Mouse (Mus musculus) limb, embryonic 14.5 days (tissue): Measurements from ENCODE around the gene Fam69b. TPM values are rescaled to one million over a fixed set of nuclear protein-coding genes. Genes with fewer than 3 reads are reported as not detected.
A peak's percentile ranks its signal among the peaks of the same experiment; 100 is the strongest.

ENCODE experiments used
- ATAC-seq: fragments of 200-750 bp; cut with Nextera tagmentation; 2 replicates; pipeline ENCODE4 v1.8.0; 2017; ENCODE audit warnings: low read depth, moderate number of reproducible peaks, moderate TSS enrichment; ENCODE audit not compliant: low FRiP score
- DNase-seq: peaks from one replicate; pipeline ENCODE4 v3.0.0-alpha.2; 2015; ENCODE audit warnings: low spot score
- H3K27ac ChIP-seq: fragments of 300-500 bp; sonication (generic); replicated peaks from 2 replicates; pipeline ENCODE4 v1.5.1; 2014; ENCODE audit warnings: low read depth, mild to moderate bottlenecking, low read length, moderate library complexity, mixed read lengths
- H3K27me3 ChIP-seq: fragments of 300-500 bp; sonication (generic); 2 replicates; pipeline ENCODE4 v1.6.1; 2014; ENCODE audit warnings: low read length, mixed read lengths; ENCODE audit not compliant: control insufficient read depth, insufficient read depth
- H3K36me3 ChIP-seq: fragments of 300-500 bp; sonication (generic); 2 replicates; pipeline ENCODE4 v1.6.1; 2014; ENCODE audit warnings: mild to moderate bottlenecking, low read length, moderate library complexity, mixed read lengths; ENCODE audit not compliant: control insufficient read depth, insufficient read depth
- H3K4me1 ChIP-seq: fragments of 300-500 bp; sonication (generic); 2 replicates; pipeline ENCODE4 v1.6.1; 2014; ENCODE audit warnings: antibody characterized with exemption, low read length, mixed read lengths; ENCODE audit not compliant: control insufficient read depth, insufficient read depth
- H3K4me2 ChIP-seq: fragments of 300-500 bp; sonication (generic); replicated peaks from 2 replicates; pipeline ENCODE4 v1.6.1; 2014; ENCODE audit warnings: low read depth, mild to moderate bottlenecking, low read length, moderate library complexity; ENCODE audit not compliant: severe bottlenecking
- H3K4me3 ChIP-seq: fragments of 300-500 bp; sonication (generic); replicated peaks from 2 replicates; pipeline ENCODE4 v1.5.1; 2014; ENCODE audit warnings: low read length
- H3K9ac ChIP-seq: fragments of 300-500 bp; sonication (generic); 2 replicates; pipeline ENCODE4 v1.6.1; 2014; ENCODE audit warnings: mild to moderate bottlenecking, low read depth, low read length, moderate library complexity; ENCODE audit not compliant: severe bottlenecking
- H3K9me3 ChIP-seq: fragments of 300-500 bp; sonication (generic); 2 replicates; pipeline ENCODE4 v1.6.1; 2016; ENCODE audit warnings: low read length; ENCODE audit not compliant: control insufficient read depth
- POLR2A ChIP-seq: fragments of 200-500 bp; IDR thresholded peaks from 2 replicates; pipeline ENCODE4 v1.8.0; 2012; ENCODE audit warnings: inconsistent platforms, mild to moderate bottlenecking, moderate library complexity, borderline replicate concordance; ENCODE audit not compliant: insufficient read depth, insufficient read length; ENCODE audit errors: extremely low read depth
- WGBS: fragments of 180-500 bp; shearing (Covaris S2); extraction: QIAGEN DNeasy Blood & Tissue Kit; methylation state at CpG from one replicate; pipeline ENCODE4 v1.1.7; 2014; 5-methylcytosine and 5-hydroxymethylcytosine counted together
- polyA plus RNA-seq, 2 experiments: library from polyadenylated mRNA; depleted of rRNA in 1 of 2; stranded (reverse) in 1 of 2; unstranded in 1 of 2; fragments of >200 nt; fragmentation: Nextera tagmentation in 1 of 2; extraction: Ambion mirVana in 1 of 2; gene quantifications; 2 replicates each; pipeline versions ENCODE4 v1.2.1 to v1.2.3; 2012 to 2014

Fam69b gene
- polyA plus RNA-seq, 2 experiments, result 42.2 to 47.5 TPM

DNA sequence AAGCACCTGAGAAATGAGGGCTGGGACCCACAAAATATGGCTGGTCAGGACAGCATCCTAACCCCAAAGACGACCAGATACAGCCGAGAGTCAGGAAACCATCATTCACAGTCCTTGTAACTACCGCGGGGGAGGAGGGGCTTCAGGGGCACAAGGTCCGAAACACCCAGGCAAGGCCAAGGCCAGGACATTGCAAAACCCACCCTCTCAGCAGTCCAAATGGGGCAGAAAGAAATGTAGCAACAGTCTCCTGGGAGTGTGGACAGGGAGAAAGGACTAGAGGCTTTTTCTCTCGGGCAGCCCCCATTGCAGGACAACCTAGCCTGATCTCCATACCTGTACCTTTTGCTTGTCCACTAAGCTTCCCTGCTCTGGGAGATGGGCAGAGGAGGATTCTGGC is 25.1 kb upstream of the Fam69b start:
- Histone ChIP-seq H3K27ac (no peak overlapping the region), H3K9me3 (no peaks in the 10 kb centered on the region), H3K9ac (peak overlapping the region; percentile 85), H3K4me2 (peak overlapping the region; percentile 79), H3K4me3 (peak overlapping the region; percentile 59), H3K4me1 (peaks cover 15% of the 10 kb centered on the region), H3K36me3 (no peaks in the 10 kb centered on the region), H3K27me3 (no peaks in the 10 kb centered on the region)
- DNase-seq (no peak), ATAC-seq (no peak)
- 15% methylated on average over 6 of the region's 6 CpGs for whole genome bisulfite sequencing
- no peak for TF ChIP-seq POLR2A

DNA sequence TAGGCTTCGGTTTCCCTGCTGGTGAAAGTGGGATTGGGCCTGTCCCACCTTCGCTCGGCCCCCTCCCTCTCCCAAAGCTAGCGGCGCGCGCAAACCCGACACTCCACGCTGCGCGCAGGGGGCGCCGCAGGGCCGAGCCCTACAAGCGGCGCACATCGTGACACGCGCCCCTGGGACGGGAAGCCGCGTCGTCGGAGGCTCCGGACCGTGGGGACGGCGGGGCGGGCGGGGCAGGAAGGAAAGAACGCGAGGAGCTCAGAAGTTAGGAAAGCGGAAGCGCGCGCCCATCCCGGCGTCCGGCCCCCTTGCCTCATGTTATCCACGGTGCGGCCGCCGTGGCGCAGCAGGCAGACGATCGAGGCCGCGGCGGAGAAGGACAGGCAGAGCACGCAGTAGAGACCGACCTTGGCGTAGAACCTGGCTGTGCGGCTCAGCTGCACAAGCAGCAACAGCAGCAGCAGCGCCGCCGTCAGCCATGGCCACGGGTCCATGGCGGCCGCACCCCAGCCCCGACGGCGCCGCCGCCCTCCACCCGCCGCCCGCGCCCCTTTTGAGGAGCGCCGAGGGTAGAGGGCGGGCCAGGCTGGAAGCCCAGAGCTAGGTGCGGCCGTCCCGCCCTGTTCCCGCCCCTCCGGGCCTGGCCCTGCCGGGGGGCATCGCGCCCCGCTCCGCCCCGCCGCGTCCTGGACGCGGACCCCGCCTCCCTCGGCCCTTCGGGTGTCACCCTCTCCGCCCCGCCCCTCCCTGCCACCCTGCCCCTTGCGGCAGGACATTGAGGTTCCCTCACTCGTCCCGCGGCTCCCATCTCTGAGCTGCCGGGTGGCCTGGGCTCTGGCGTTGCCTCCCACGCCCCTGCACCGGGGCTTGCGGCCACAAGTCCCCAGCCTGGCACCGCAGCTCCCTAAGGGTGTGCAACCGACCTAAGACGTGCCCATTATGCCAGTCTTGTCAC is 24.3 kb upstream of the Fam69b start, which contains the start of gene Agpat2:
Gene Agpat2, minus strand, starts transcription at position 698 of the 952 bp plus-strand sequence.
- ATAC-seq, result peak; percentile 74
- H3K27ac ChIP-seq, result peak within 1 kb of the TSS; percentile 49; the same call in 1 of the 2 replicates
- TF ChIP-seq POLR2A, result peak; percentile 54; the same call in 1 of the 2 replicates
- H3K4me2 ChIP-seq, result peak within 1 kb of the TSS; percentile 79
- no peaks in the 10 kb centered on the region for H3K9me3 ChIP-seq
- peaks cover 15% of the 10 kb centered on the region for H3K4me1 ChIP-seq
- H3K36me3 ChIP-seq, result no peaks in the 10 kb centered on the region
- peak within 1 kb of the TSS; percentile 85 for H3K9ac ChIP-seq
- peak; percentile 63 for DNase-seq
- H3K27me3 ChIP-seq, result no peaks in the 10 kb centered on the region
- peak within 1 kb of the TSS; percentile 59 for H3K4me3 ChIP-seq
- WGBS, result 2% methylated on average over 49 of the region's 103 CpGs

DNA sequence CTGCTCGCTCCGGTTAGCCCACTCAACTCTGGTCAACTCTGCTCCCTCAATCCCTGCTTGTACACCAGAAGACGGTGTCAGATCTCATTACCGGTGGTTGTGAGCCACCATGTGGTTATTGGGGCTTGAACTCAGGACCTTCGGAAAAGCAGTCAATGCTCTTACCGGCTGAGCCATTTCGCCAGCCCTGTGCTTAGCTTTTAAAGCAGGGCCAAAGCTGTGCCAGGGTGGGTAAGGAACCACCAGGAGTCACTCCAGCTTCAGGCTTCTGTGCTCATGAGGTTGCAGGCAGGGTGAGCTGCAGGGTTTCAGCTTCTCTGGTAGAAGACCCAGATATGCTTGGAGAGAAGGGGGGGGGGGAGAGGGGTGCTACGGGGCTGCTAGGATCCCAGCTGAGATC is 22.9 kb upstream of the Fam69b start:
- DNase-seq, result no peak
- no peak for ATAC-seq
- H3K4me1 ChIP-seq, result peaks cover 15% of the 10 kb centered on the region
- H3K4me2 ChIP-seq, result no peak overlapping the region
- no peaks in the 10 kb centered on the region for H3K36me3 ChIP-seq
- H3K9ac ChIP-seq, result no peak overlapping the region
- H3K27me3 ChIP-seq, result no peaks in the 10 kb centered on the region
- no peak overlapping the region for H3K27ac ChIP-seq
- 81% methylated on average over 8 of the region's 8 CpGs for WGBS
- TF ChIP-seq POLR2A, result no peak
- no peak overlapping the region for H3K4me3 ChIP-seq
- no peaks in the 10 kb centered on the region for H3K9me3 ChIP-seq

DNA sequence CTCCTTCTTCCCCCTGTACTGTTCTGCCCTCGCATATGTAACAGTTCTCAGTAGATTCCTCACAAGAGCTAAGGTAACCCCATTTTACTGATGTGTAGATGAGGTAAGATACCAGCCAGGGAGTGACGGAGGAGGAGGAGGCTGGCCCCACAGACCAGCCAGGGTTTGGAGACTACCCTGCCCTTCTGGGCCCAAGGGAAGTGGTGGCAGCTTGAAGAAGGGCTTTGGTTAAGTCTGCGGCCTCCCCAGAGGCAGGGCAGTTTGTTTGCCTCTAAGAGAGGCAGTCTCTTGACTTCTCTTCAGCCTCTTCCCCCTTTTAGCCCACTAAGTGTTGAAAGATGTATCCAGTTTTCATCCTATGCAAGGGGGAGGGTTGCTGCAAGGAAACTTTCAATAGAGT is 21.7 kb upstream of the Fam69b start:
- ATAC-seq (no peak), DNase-seq (no peak)
- H3K27ac ChIP-seq, result 0 out of 2 replicates have a peak overlapping the region, but pooled peaks have one; percentile 19
- peaks cover 15% of the 10 kb centered on the region for H3K4me1 ChIP-seq
- no peaks in the 10 kb centered on the region for H3K9me3 ChIP-seq
- no peak overlapping the region for H3K4me2 ChIP-seq
- WGBS, result 84% methylated on average over 3 of the region's 3 CpGs
- H3K9ac ChIP-seq, result no peak overlapping the region
- H3K27me3 ChIP-seq, result no peaks in the 10 kb centered on the region
- H3K4me3 ChIP-seq, result no peak overlapping the region
- no peak for TF ChIP-seq POLR2A
- H3K36me3 ChIP-seq, result no peaks in the 10 kb centered on the region

DNA sequence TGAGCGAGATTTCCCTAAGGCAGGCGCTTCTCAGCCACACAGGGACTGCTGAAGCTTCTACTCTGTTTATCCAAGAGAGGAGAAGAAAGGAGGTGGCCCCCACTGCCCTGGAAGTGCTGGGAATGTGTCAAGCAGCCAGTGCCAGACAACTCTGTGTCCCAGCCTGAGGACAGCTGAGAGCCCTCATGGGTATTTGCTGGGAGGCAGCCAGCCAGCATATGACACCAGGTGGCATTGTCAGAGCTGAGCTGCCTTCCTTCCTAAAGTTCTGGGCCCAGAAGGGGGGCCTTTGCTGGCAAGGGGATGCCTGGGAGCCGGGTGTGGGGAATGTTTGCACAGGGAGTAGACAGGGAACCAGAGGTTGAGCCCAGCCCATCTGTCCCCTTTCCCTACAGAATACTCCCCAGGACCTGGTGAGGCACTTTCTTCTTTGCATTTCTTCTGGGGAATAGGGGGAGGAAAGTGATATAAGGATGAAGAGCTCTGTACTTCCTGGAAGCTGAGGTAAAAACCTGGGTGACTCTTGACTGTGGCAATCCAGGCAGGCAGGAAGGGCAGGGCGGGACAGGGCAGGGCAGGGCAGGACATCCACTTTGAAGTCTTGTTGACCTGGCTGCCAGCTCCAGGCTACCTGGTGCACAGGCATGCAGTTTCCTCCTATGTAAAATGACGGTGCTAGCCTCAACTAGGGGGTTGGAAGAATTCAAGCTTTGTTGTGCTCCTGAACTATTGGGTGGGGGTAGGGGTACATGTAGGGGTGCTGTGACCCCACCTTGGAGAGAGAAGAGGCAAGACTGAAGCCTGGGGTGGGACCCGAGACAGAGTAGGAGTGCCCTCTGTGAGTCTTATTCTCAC is 21.0 kb upstream of the Fam69b start:
- H3K4me3 ChIP-seq, result no peak overlapping the region
- H3K9me3 ChIP-seq, result no peaks in the 10 kb centered on the region
- H3K4me1 ChIP-seq, result peaks cover 15% of the 10 kb centered on the region
- ATAC-seq (peak; percentile 33), DNase-seq (no peak)
- no peaks in the 10 kb centered on the region for H3K27me3 ChIP-seq
- H3K4me2 ChIP-seq, result no peak overlapping the region
- no peak for TF ChIP-seq POLR2A
- H3K36me3 ChIP-seq, result no peaks in the 10 kb centered on the region
- no peak overlapping the region for H3K9ac ChIP-seq
- 0 out of 2 replicates have a peak overlapping the region, but pooled peaks have one; percentile 19 for H3K27ac ChIP-seq
- 46% methylated on average over 6 of the region's 6 CpGs for WGBS
